Mouse (Mus musculus): ENCODE data around the gene Elp5. TPM values are rescaled to one million over a fixed set of nuclear protein-coding genes. Genes with fewer than 3 reads are reported as not detected.

Gene Elp5
- total RNA-seq, 1 experiment from 2014 or later: 59.9 TPM

GRCm38 (mm10) chr11:69997070-69997509 is 14.8 kb upstream of the Elp5 start:
- ATAC-seq (replicated peaks in 1 of 2; ENCODE audit: insufficient read depth in 1 of 2, low FRiP score in 2 of 2, low TSS enrichment in 1 of 2, low read depth in 1 of 2, poor library complexity in 2 of 2, severe bottlenecking in 2 of 2): peak in 1 of 2 experiments; percentile 12; a peak in 3 of 4 replicates

GRCm38 (mm10) chr11:69996161-69997061 is 14.1 kb upstream of the Elp5 start:
- ATAC-seq (replicated peaks in 1 of 2; ENCODE audit: insufficient read depth in 1 of 2, low FRiP score in 2 of 2, low TSS enrichment in 1 of 2, low read depth in 1 of 2, poor library complexity in 2 of 2, severe bottlenecking in 2 of 2): no peak

GRCm38 (mm10) chr11:69995391-69995960 is 13.2 kb upstream of the Elp5 start, which contains the start of gene Phf23:
TSS of gene Phf23 (plus strand) at chr11:69995777.
- peak; percentile 68 to 74 for ATAC-seq (replicated peaks in 1 of 2; ENCODE audit: insufficient read depth in 1 of 2, low FRiP score in 2 of 2, low TSS enrichment in 1 of 2, low read depth in 1 of 2, poor library complexity in 2 of 2, severe bottlenecking in 2 of 2)

GRCm38 (mm10) chr11:69994401-69995090 is 12.2 kb upstream of the Elp5 start:
- ATAC-seq (replicated peaks in 1 of 2; ENCODE audit: insufficient read depth in 1 of 2, low FRiP score in 2 of 2, low TSS enrichment in 1 of 2, low read depth in 1 of 2, poor library complexity in 2 of 2, severe bottlenecking in 2 of 2): no peak

GRCm38 (mm10) chr11:69992932-69993331 is 10.6 kb upstream of the Elp5 start:
- no peak for ATAC-seq (replicated peaks in 1 of 2; ENCODE audit: insufficient read depth in 1 of 2, low FRiP score in 2 of 2, low TSS enrichment in 1 of 2, low read depth in 1 of 2, poor library complexity in 2 of 2, severe bottlenecking in 2 of 2)

GRCm38 (mm10) chr11:69992396-69992795 is 10.1 kb upstream of the Elp5 start:
- ATAC-seq (replicated peaks in 1 of 2; ENCODE audit: insufficient read depth in 1 of 2, low FRiP score in 2 of 2, low TSS enrichment in 1 of 2, low read depth in 1 of 2, poor library complexity in 2 of 2, severe bottlenecking in 2 of 2): no peak

- no peak for ATAC-seq (replicated peaks in 1 of 2; ENCODE audit: insufficient read depth in 1 of 2, low FRiP score in 2 of 2, low TSS enrichment in 1 of 2, low read depth in 1 of 2, poor library complexity in 2 of 2, severe bottlenecking in 2 of 2)
These were observed 9.4 kb upstream of the Elp5 start for GRCm38 (mm10) chr11:69991711-69992110.

GRCm38 (mm10) chr11:69990850-69991691 is 8.8 kb upstream of the Elp5 start, which contains the start of gene Gabarap:
TSS of gene Gabarap (plus strand) at chr11:69991143.
- peak; percentile 72 to 73 for ATAC-seq (replicated peaks in 1 of 2; ENCODE audit: insufficient read depth in 1 of 2, low FRiP score in 2 of 2, low TSS enrichment in 1 of 2, low read depth in 1 of 2, poor library complexity in 2 of 2, severe bottlenecking in 2 of 2)

GRCm38 (mm10) chr11:69989949-69990348 is 7.6 kb upstream of the Elp5 start:
- ATAC-seq (replicated peaks in 1 of 2; ENCODE audit: insufficient read depth in 1 of 2, low FRiP score in 2 of 2, low TSS enrichment in 1 of 2, low read depth in 1 of 2, poor library complexity in 2 of 2, severe bottlenecking in 2 of 2): no peak

GRCm38 (mm10) chr11:69984431-69984830 is 2.1 kb upstream of the Elp5 start:
- no peak for ATAC-seq (replicated peaks in 1 of 2; ENCODE audit: insufficient read depth in 1 of 2, low FRiP score in 2 of 2, low TSS enrichment in 1 of 2, low read depth in 1 of 2, poor library complexity in 2 of 2, severe bottlenecking in 2 of 2)

GRCm38 (mm10) chr11:69983377-69983776 is 1.1 kb upstream of the Elp5 start:
- no peak for ATAC-seq (replicated peaks in 1 of 2; ENCODE audit: insufficient read depth in 1 of 2, low FRiP score in 2 of 2, low TSS enrichment in 1 of 2, low read depth in 1 of 2, poor library complexity in 2 of 2, severe bottlenecking in 2 of 2)

- no peak for ATAC-seq (replicated peaks in 1 of 2; ENCODE audit: insufficient read depth in 1 of 2, low FRiP score in 2 of 2, low TSS enrichment in 1 of 2, low read depth in 1 of 2, poor library complexity in 2 of 2, severe bottlenecking in 2 of 2)
These were observed 560 bp upstream of the Elp5 start for GRCm38 (mm10) chr11:69982877-69983276.

GRCm38 (mm10) chr11:69981141-69981762 is 1.1 kb downstream of the Elp5 start, which contains the start of gene Ctdnep1:
TSS of gene Ctdnep1 (plus strand) at chr11:69981156.
- no peak for ATAC-seq (replicated peaks in 1 of 2; ENCODE audit: insufficient read depth in 1 of 2, low FRiP score in 2 of 2, low TSS enrichment in 1 of 2, low read depth in 1 of 2, poor library complexity in 2 of 2, severe bottlenecking in 2 of 2)

- peak; percentile 91 to 96 for ATAC-seq (replicated peaks in 1 of 2; ENCODE audit: insufficient read depth in 1 of 2, low FRiP score in 2 of 2, low TSS enrichment in 1 of 2, low read depth in 1 of 2, poor library complexity in 2 of 2, severe bottlenecking in 2 of 2)
These were observed 1.8 kb downstream of the Elp5 start for GRCm38 (mm10) chr11:69980196-69981140.

GRCm38 (mm10) chr11:69979827-69980195 is 2.5 kb downstream of the Elp5 start:
- ATAC-seq (replicated peaks in 1 of 2; ENCODE audit: insufficient read depth in 1 of 2, low FRiP score in 2 of 2, low TSS enrichment in 1 of 2, low read depth in 1 of 2, poor library complexity in 2 of 2, severe bottlenecking in 2 of 2): no peak

GRCm38 (mm10) chr11:69976271-69976670 is 6.0 kb downstream of the Elp5 start:
- ATAC-seq (replicated peaks in 1 of 2; ENCODE audit: insufficient read depth in 1 of 2, low FRiP score in 2 of 2, low TSS enrichment in 1 of 2, low read depth in 1 of 2, poor library complexity in 2 of 2, severe bottlenecking in 2 of 2): no peak

All from hematopoietic stem cell, adult 5-6 weeks (primary cell).